8 mouse cellular contexts compared by ENCODE assay signal in genomic region chr7:112225615-112226262, GRCm38 (mm10). TPM values are rescaled to one million over a fixed set of nuclear protein-coding genes. Genes with fewer than 3 reads are reported as not detected.
DNase-seq lines count a peak whose midpoint lies in the region; ATAC-seq and TF ChIP-seq lines count a peak whose summit lies in the region.

Mical2 (plus strand) TSS chr7:112225856.

- H3K4me3 ChIP-seq in hindbrain, embryonic 13.5 days = peak within 1 kb of the TSS; percentile 62

- peak within 1 kb of the TSS; percentile 73 for H3K9ac ChIP-seq in hindbrain, embryonic 13.5 days

- no peak for TF ChIP-seq CTCF in Patski (IDR thresholded peaks at IDR 0.05)

- no peaks in the 10 kb centered on the region for H3K27me3 ChIP-seq in Patski
- peaks cover 60% of the 10 kb centered on the region for H3K27me3 ChIP-seq in hindbrain, embryonic 13.5 days

- POLR2A ChIA-PET in Patski (lab: Charles Lee) = interaction anchor here (0.6 to 1.9 kb wide), 9 partner anchors 11 to 150 kb away, joined by 3 to 8 read pairs (median 3); no protein-coding TSS in a partner anchor

- H3K4me2 ChIP-seq in hindbrain, embryonic 13.5 days = peak within 1 kb of the TSS; percentile 89

- H3K27ac ChIP-seq in hindbrain, embryonic 13.5 days = no peak within 1 kb of the TSS

- DNase-seq in Patski (ENCODE audit: low read depth, low spot score) = no peak
- DNase-seq in cerebellum, postnatal 10 days = peak; percentile 93 to 95
- DNase-seq in frontal cortex, postnatal 25 days (ENCODE audit: low spot score in 2 of 2) = peak; percentile 68 to 84
- peak; percentile 83 to 94 for DNase-seq in layer of hippocampus, postnatal 14 days (ENCODE audit: low spot score in 2 of 2)
- DNase-seq in lung, postnatal 10 days = peak; percentile 97
- peak; percentile 87 for DNase-seq in ovary, postnatal 36 days (ENCODE audit: low spot score)
- peak; percentile 82 for DNase-seq in thymus, postnatal 25 days

- peaks cover 23% of the 10 kb centered on the region for H3K4me1 ChIP-seq in hindbrain, embryonic 13.5 days (replicated peaks)

- H3K36me3 ChIP-seq in hindbrain, embryonic 13.5 days = no peaks in the 10 kb centered on the region

- in situ Hi-C loops in Patski (cut with MboI; ENCODE audit: low pct_unique_long_range_greater_than_20kb) = no loop called here

- peak; percentile 97 for ATAC-seq in Patski
- ATAC-seq in hindbrain, embryonic 13.5 days (ENCODE audit: low FRiP score) = peak; percentile 98

- WGBS in hindbrain, embryonic 13.5 days = under 1% methylated on average over 53 of the region's 53 CpGs

- H3K9me3 ChIP-seq in hindbrain, embryonic 13.5 days = no peaks in the 10 kb centered on the region

- CTCF ChIA-PET in Patski (lab: Charles Lee) = interaction anchor here (1.6 kb wide), 1 partner anchor 10 kb away, joined by 6 read pairs; no protein-coding TSS in a partner anchor

RNA-seq across cellular contexts. Expression of gene Mical2, which starts in this region (rescaled TPM):
- 50.7 TPM for polyA plus RNA-seq in Patski (2021)
- polyA plus RNA-seq in hindbrain, embryonic 13.5 days (2015; fragmentation: Nextera tagmentation; extraction: Ambion mirVana) = 1.5 and 1.9 TPM in 2 replicates
- 100 to 1,000 TPM; 573 to 577 TPM for total RNA-seq in layer of hippocampus, postnatal 14 days (2021)

Comparison
In these comparisons a context has a peak if more than half of its experiments do, and no peak if none do; other contexts are left out.
1. RNA of gene Mical2 (polyA plus RNA-seq): 50.7 TPM in Patski (single experiment); 1.5 to 1.9 TPM in hindbrain, embryonic 13.5 days; every median in the first group is over 10 times any median in the second.